Mouse (Mus musculus) large intestine, adult 2 months (tissue): ENCODE measurements around the gene Rpap1. TPM values are rescaled to one million over a fixed set of nuclear protein-coding genes. Genes with fewer than 3 reads are reported as not detected.

ENCODE experiments used
- DNase-seq: peaks from one replicate; pipeline ENCODE4 v3.0.0-alpha.2; 2012; ENCODE audit warnings: low read depth, low spot score
- WGBS: fragments of 180-500 bp; shearing (Covaris S2); methylation state at CpG from one replicate; pipeline ENCODE4 v1.1.7; 2018; 5-methylcytosine and 5-hydroxymethylcytosine counted together
- polyA plus RNA-seq: library from polyadenylated mRNA; depleted of rRNA; stranded (reverse); fragments of >200 nt; gene quantifications from 2 replicates; pipeline ENCODE4 v1.2.3, GENCODE M21; 2012; rRNA removed

Rpap1 gene
- 12.1 and 15.2 TPM in 2 replicates for polyA plus RNA-seq

DNA sequence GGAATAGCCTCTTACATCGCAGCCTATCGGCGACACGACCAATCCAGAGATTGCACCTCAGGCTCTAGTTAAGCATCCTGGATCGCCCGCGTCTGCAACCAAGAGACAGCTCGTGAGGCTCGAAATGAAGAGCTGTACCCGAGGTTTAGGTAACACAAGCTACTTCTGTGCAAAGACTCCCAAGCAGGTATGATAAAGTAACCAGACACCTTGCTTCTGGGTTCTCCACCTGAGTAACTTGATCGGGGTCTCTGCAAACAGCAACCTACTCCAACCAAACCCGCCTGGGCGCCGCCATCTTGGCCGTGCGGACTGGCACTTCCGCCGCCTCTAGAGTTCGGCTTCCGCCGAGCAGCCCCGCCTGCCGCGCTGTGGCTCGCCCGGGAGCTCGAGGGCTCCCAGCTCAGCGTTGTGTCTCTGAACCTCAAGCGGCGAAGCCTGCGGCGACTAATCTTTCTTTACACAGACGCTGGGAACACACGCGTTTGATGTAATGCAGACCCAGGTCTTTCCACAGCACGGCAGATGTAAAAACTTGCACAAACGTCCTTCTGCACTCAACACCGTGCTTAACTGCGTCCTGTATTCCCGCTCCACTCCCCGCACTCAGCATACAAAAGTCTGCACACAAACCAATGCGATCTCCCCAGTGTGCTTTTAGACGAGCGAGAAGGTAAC is at the start of gene Rpap1:
Rpap1 (minus strand) TSS at position 332 of the 678 bp plus-strand sequence.
- DNase-seq: peak; percentile 43
- under 1% methylated on average over 44 of the region's 44 CpGs for WGBS

DNA sequence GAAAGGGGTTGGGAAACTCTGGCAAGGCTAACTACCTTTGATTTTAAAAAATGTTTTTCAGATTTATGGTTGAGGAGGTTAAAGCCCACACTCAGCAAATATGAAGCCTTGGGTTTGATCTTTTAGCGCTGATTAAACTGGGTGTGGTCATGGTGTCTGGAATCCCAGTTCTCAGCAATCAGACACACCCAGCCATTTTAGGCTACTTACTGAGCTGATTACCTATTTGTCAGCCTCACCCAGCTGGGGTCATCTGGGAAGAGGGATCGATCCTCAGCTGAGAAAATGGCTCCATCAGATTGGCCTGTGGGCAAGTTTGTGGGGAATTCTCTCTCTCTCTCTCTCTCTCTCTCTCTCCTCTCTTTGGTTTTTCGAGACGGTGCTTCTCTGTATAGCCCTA is 46.9 kb upstream of the Rpap1 start:
- WGBS: 50% methylated on average over 4 of the region's 4 CpGs

DNA sequence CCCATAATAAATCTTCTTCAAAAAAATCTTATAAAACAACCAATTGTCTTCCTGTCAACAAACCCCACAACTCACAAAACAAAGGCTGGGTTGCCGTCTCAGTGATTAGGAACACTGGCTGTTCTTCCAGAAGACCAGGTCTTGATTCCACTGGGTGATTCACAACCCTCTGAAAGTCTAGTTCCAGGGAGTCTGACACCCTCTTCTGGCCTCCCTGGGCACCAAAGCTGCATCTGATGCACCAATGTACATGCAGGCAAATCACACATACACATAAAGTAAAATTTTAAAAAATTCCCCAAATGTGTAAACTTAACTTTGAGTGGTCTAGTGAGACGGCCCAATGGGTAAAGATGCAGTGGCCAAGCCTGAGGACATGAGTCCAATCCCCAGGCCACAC is 43.2 kb upstream of the Rpap1 start:
- 61% methylated on average over 2 of the region's 2 CpGs for WGBS
- no peak for DNase-seq

More for the DNA sequence above, 46.9 kb upstream of the Rpap1 start:
- no peak for DNase-seq

DNA sequence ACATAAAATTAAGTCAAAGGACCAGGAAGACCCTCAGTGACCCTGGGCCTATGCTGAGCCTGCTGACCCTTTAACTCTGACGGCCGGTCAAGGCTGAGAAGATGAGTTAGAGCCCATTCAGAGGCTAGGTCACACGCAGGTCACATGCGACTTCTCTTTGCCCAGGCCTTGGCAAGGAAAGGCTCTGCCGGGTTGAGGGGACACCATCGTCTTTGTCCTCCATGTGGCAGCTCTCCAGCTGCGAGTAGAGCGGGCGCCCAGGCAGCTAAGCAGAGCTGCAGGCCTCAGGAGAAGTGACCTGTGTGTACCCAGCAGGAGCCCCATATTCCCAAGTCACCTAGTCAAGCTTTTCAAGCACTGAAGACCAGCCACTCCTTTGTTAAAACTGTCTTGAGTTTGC is 33.8 kb upstream of the Rpap1 start:
- no peak for DNase-seq
- 86% methylated on average over 9 of the region's 9 CpGs for WGBS

DNA sequence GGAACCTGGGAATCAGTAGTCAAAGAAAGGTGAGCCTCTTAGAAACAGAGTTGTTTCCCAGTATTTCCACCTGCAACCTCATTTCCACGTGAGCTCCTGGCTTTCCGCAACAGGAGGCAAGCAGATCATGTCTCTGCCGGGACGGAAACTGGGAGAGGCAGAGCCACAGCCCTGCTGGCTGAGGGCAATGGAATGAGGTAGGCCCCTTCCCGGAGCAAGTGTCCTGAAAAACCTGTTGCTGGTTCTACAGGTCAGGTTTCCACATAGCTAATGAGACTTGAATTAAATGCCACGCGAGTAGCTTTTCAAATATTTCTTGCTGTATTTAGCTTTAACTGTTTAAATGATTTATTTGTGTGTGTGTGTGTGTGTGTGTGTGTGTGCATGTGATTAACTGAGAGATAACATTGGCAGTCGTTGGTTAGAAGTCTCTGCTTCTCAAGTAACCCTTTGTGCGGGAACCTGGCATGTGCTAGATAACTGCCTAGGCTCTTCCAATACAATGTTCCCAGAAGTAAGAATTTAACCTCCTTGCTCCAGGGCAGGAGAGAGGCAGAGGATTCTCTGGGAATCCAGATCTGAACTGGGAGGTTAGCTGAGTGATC is 31.4 kb upstream of the Rpap1 start:
- no peak for DNase-seq
- WGBS: 29% methylated on average over 9 of the region's 9 CpGs

DNA sequence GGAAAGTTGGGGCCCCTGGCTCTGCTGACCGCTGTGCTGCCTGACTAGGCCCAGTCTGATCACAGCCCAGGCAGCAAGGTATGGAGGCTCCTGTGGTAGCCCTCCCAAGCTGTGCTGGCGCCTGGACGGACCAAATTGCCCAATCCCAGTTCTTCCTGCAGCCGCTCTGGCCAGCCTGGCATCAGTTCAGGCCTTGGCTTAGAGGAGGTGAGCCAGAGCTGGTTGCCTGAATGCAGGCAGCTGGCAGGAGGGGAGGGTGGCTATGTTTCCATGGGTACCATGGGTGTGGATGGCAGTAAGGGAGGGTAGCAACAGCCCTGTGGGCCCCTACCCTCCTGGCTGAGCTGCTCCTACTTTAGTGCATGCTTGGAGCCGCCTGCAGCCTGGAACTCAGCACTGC is 29.7 kb upstream of the Rpap1 start:
- DNase-seq: no peak
- WGBS: 87% methylated on average over 5 of the region's 5 CpGs

DNA sequence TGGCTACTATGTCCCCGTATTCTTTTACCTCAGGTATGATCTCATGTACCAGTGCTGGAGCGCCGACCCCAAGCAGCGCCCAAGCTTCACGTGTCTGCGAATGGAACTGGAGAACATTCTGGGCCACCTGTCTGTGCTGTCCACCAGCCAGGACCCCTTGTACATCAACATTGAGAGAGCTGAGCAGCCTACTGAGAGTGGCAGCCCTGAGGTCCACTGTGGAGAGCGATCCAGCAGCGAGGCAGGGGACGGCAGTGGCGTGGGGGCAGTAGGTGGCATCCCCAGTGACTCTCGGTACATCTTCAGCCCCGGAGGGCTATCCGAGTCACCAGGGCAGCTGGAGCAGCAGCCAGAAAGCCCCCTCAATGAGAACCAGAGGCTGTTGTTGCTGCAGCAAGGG is 29.3 kb upstream of the Rpap1 start:
- WGBS: 96% methylated on average over 13 of the region's 13 CpGs
- DNase-seq: no peak

DNA sequence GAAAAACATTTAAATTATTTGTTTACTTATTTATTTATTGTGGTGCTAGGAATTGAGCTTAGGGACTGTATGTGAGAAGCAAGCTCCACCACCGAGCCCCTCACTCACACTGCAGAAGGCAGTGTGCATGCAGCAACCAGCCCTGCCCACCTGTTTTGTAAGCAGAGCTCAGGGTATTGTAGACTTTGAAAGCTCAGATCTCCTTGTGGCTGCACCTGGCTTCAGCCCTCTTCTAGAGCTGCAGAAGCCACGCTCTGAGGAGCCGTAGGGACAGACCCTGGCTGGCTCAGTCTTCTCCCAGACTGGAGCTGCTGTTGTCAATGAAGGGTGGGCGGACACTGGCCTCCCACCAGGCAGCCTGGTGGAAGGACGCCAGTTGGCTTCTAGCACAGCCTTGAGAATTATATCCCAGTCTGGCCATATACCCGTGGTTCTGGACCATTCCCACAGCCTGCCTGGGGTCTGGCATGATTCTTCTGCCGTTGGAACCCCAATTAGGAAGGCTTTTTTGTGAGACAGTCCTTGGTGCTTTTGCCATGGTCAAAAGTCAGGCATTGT is 27.1 kb upstream of the Rpap1 start:
- no peak for DNase-seq
- WGBS: 66% methylated on average over 7 of the region's 7 CpGs

DNA sequence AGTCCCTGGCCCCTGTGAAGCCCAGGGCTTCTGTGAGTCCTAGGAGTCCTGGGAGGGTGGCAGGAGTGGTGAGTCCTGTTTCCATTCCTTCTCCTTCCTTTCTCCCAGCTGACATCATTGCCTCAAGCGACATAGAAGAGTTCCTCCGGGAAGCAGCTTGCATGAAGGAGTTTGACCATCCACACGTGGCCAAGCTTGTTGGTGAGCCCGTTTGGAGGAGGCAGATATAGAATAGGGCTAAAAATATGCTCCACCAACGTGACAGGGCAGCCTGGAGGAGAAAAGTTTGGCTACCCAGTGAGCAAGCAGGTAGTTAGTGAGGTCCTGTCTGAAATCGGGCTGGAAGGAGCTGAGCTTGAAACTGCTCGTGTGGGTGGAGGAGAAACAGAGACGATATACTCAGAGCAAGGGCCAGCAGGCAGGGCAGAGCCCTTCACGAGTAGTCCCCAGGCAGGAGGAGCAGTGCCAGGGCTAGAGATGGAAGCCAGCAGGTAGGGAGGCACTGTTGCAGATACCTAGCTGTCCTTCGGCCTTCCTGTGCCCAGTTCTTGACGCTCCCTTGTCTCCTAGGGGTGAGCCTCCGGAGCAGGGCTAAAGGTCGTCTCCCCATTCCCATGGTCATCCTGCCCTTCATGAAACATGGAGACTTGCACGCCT is 24.3 kb upstream of the Rpap1 start:
- DNase-seq: no peak
- 89% methylated on average over 14 of the region's 14 CpGs for WGBS

DNA sequence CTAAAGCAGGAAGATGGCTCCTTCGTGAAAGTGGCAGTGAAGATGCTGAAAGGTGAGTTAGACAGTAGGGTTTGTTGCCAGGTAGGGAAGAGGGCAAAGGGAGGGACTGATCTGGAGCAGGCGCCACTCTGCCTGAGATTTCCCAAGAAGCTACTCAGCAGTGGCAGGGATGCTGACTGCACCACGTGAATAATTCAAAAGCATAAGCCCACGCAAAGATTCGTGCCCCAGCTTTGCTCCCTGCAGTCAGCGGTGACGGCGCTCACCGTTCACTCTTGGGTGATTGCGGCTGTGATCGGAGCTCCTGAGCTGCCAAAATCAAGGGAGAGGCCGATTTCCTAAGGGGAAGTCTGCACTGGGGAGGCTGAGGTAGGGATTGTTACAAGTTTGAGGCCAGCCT is 23.6 kb upstream of the Rpap1 start:
- WGBS: 86% methylated on average over 12 of the region's 12 CpGs
- no peak for DNase-seq

DNA sequence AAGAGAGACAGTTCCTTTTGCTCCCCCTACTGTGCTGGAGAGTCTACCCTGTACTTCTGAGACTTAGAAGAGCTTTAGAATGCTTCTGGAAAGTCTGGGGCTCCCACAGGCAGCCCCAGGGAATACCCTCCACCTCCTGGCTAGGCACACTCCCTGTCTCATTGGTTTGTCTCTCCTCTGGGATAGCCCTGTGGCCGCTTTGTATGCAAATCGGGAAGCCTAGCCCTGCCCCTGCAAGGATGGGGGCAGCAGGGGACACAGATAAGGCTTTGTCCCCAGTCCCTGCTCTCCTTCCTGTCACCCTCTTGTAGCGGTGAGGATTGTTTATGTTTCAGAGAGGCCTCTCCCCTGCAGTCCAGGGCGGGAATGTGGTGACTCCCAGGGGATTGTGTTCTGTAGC is 21.5 kb upstream of the Rpap1 start:
- DNase-seq: no peak
- 77% methylated on average over 4 of the region's 4 CpGs for WGBS

DNA sequence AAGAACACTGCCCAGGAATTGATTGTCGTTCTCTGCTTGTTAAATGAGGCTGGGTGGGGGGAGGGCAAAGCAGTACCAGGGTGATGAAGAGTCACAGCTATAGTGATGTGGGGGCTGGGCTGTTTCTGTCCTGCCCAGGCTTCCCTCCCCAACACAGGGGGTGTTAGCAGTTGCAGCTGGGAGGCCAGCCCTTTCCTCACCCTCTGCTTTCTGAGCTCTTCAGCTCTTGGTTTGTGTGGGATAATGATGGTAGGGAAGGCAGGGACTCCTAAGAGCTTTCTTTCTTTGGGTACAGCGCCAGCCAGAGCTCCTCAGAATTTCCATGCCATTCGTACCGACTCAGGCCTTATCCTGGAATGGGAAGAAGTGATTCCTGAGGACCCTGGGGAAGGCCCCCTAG is 21.1 kb upstream of the Rpap1 start:
- no peak for DNase-seq

DNA sequence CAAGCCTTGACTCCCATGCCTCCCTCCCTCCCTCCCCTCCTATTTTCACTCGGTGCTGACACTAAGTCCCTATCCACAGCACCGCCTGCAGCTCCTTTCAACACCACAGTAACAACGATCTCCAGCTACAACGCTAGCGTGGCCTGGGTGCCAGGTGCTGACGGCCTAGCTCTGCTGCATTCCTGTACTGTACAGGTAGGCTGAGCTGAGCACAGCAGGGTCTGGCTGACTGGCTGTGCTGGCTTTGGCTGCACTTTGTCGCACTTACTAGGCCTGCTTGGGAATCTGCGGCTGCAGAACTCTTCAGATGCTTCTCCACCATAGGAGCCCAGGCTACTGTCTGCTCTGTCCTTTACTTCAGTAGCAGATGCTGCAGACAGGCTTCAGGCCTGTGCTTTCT is 18.2 kb upstream of the Rpap1 start:
- WGBS: 85% methylated on average over 8 of the region's 8 CpGs
- DNase-seq: no peak

More for the DNA sequence above, 21.1 kb upstream of the Rpap1 start:
- 70% methylated on average over 4 of the region's 4 CpGs for WGBS

DNA sequence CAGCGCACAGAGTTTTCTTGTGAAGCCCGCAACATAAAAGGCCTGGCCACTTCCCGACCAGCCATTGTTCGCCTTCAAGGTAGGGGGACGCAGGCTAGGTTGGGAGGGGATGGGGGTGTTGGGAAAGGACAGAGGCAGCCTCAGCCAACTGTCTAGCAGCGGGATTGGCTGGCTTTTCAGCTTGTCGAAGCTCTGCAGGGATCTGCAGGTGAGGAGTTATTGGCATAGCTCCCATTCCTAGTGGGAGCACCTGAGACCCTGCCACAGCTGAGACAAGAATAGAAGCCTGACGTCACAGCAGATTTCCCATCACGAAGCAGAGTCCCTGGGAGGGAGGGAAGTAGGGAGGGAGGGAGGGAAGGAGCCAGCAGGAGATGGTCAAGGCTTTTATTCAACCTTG is 17.4 kb upstream of the Rpap1 start:
- DNase-seq: no peak
- 82% methylated on average over 9 of the region's 9 CpGs for WGBS

DNA sequence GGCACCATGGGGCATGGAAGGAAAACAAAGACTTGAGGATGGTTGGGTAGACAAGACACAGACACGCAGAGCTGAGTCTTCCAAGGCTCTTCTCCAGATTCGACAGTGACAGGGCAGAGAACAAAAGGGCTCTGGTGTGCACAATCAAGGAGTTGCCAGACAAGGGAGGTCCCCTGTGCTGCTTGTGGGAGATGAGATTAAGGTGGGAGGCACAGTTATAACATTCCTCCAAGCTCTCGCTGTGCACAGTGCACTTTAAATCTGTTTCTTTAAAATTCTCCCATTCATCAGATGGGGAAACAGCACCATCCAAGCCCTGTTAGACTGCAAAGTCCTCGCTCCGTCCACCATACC is 16.9 kb upstream of the Rpap1 start:
- WGBS: 86% methylated on average over 5 of the region's 5 CpGs
- no peak for DNase-seq

DNA sequence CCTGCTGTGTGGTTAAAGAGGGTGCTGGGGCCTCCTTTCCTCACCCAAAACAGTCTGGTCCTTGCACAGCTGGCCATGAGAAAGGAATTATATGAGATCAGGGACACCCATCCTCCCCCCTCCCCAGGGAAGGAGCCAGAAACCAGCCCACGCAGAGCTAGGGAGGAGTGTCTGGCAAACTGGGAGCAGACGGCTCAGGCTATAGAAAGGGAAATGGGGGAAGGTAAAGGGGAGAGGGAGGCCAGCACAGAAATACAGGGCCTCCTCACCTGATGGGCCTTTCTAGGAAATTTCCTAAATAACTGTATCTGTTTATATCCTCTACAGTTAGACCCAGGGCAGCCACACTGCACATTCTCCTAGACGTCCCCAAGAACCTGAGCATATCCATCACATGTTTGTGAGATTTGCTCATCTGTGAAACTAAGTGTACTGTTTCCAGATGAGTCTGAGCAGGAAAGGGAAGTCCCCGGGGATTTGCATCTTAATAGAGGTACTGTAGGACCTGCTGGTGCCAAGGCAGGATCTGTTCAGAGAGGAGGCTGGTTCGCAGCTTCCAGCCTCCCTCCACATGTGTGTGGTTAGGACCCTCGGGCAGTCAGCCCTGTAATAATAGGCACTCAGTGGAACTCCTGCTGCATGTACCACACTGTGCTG is 16.4 kb upstream of the Rpap1 start:
- 73% methylated on average over 6 of the region's 6 CpGs for WGBS

DNA sequence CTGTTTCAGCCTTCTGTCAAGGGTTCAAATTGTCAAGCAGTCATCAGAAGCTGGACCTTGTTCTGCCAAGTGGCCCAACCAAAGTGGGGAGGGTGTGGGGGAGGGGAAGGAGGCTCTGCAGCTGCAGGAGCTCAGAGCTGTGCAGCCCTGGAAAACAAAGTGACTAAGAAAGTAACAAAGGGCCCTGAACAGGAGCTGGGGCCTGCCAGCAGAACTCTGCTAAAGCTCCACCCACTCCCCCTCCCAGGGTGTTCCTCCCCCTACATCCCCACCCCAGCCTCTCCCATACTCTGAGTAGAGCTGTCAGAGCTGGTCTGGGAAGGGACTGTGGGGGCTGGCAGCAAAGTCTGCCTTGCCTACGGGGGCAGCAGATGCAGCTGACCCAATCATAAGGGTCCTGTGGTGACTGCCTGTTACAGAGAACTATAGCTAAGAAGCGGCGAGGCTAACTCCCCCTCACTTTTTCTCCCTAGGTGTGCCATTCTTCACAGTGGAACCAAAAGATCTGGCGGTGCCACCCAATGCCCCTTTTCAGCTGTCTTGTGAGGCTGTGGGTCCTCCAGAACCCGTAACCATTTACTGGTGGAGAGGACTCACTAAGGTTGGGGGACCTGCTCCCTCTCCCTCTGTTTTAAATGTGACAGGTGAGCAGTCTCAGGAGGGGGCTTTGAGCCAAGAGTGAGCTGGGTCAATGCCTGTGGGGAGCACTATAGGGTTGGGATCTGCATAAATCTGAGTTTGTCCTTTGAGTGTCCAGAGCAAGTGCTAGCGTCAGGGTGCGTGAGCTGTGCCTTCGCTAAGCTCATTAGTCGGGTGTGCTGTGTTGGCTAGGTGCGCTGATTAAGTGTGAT is 15.7 kb upstream of the Rpap1 start:
- WGBS: 86% methylated on average over 10 of the region's 10 CpGs
- DNase-seq: no peak

More for the DNA sequence above, 16.4 kb upstream of the Rpap1 start:
- DNase-seq: no peak

DNA sequence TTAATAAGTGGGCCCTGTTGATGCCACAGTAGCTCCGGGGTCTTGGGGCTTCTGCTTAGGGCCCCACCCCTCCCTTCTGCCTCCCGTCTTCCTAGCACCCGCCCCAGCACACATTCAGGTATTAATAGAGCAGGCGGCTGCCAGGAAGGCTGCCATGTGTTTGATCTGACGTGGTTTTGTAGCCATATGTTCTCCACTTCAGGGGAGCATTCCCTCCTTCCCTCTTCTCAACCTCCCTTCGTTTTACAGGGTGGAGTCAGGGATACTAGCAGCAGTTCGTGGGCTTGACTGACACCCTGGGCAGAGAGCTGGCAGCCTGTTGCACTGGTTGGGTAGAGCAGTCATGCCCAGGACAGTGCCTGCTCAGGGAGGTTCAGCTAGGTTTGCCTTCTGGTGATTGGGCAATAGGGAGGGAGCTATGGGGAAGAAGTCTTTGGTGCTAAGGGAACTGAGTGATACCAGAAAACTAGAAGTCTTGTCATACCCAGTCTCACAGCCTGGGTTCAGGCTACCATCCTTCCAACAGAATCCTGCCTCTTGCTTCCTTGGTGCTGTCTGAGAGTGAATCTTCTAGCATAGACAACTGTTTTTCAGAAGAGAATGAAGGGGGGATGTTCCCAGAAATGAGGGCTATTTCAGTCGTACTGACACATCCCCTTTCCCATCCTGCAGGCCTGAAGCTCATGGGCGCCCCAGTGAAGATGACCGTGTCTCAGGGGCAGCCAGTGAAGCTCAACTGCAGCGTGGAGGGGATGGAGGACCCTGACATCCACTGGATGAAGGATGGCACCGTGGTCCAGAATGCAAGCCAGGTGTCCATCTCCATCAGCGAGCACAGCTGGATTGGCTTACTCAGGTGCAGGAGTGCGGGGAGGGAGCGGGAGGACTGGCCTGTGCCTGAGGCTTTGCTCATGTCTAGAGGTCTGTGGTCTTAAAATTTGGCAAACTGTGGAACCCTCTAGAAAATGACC is 13.8 kb upstream of the Rpap1 start:
- DNase-seq: no peak
- 70% methylated on average over 15 of the region's 15 CpGs for WGBS
